Mouse (Mus musculus): Measurements from ENCODE around the gene H6pd. TPM values are rescaled to one million over a fixed set of nuclear protein-coding genes. Genes with fewer than 3 reads are reported as not detected.
A peak's percentile ranks its signal among the peaks of the same experiment; 100 is the strongest.

The H6pd gene
- polyA plus RNA-seq, 1 experiment, result 13.7 TPM

DNA sequence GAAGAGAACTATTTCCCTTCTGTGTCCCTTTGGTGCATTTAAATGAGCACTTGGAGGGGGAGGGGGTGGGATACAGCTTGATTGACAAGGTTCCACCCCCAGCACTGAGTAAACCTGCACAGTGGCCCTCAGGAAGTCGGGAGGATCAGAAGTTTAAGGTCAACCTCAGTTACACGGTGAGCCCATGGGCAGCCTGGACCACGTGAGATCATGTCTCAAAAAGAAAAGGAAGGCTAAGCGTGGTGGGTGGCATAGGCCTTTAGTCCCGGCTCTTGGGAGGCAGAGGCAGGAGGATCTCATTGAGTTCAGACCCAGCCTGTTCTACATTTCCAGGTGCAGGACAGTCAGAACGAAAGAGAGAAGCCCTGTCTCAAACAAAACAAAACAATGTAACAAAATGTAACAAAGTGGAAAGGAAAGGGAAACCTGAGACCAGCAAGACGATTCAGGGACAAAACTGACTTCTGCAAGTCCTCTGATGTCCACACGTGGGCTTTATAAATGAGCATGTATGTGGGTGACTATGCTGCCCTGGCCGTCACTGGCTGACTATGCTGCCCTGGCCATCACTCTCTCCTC is 31.3 kb upstream of the H6pd start:
- no peak overlapping the region for H3K9ac ChIP-seq (ENCODE audit: low read depth, poor library complexity, severe bottlenecking)
- peak overlapping the region; percentile 40 for H3K27ac ChIP-seq (ENCODE audit: insufficient read depth, low read length)
- no peaks in the 10 kb centered on the region for H3K9me3 ChIP-seq (replicated peaks; ENCODE audit: control insufficient read depth, insufficient read depth, low read length, poor library complexity, severe bottlenecking)
- H3K4me1 ChIP-seq (ENCODE audit: control insufficient read depth, insufficient read depth, low read length), result no peaks in the 10 kb centered on the region
- H3K36me3 ChIP-seq (ENCODE audit: control insufficient read depth, insufficient read depth, low read length, poor library complexity, severe bottlenecking), result no peaks in the 10 kb centered on the region
- TF ChIP-seq POLR2A (IDR thresholded peaks at IDR 0.05; ENCODE audit: insufficient read depth, low read length), result no peak
- TF ChIP-seq EP300 (IDR thresholded peaks at IDR 0.05; ENCODE audit: insufficient read depth, low read depth, low read length), result no peak
- TF ChIP-seq CTCF (IDR thresholded peaks at IDR 0.05; ENCODE audit: low read depth, low read length), result no peak
- no peaks in the 10 kb centered on the region for H3K27me3 ChIP-seq (ENCODE audit: control insufficient read depth, insufficient read depth, low read length, poor library complexity, severe bottlenecking)
- H3K4me3 ChIP-seq (ENCODE audit: low read depth, low read length), result no peak overlapping the region

DNA sequence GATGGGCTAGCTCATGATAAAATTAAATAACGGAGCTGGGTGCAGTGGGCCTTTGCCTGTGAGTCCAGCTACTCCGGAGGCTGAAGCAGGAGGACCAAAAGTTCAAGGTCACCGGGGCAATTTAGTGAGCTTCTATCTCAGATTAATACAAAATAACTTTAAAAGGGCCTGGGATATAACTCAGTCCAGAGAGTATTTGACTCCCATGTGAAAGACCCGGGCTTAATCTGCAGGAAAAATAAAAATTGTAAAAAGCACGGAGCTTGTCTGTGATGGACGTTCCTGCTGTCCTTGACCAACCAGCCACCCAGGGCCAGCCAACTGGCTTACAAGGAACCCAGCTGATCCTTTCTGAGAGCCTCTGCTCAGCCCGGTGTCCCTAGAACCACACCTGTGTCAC is 29.7 kb upstream of the H6pd start:
- Histone ChIP-seq H3K27me3 (ENCODE audit: control insufficient read depth, insufficient read depth, low read length, poor library complexity, severe bottlenecking) (no peaks in the 10 kb centered on the region), H3K9ac (ENCODE audit: low read depth, poor library complexity, severe bottlenecking) (no peak overlapping the region), H3K9me3 (replicated peaks; ENCODE audit: control insufficient read depth, insufficient read depth, low read length, poor library complexity, severe bottlenecking) (no peaks in the 10 kb centered on the region), H3K27ac (ENCODE audit: insufficient read depth, low read length) (no peak overlapping the region), H3K4me1 (ENCODE audit: control insufficient read depth, insufficient read depth, low read length) (no peaks in the 10 kb centered on the region), H3K36me3 (ENCODE audit: control insufficient read depth, insufficient read depth, low read length, poor library complexity, severe bottlenecking) (no peaks in the 10 kb centered on the region), H3K4me3 (ENCODE audit: low read depth, low read length) (no peak overlapping the region)
- TF ChIP-seq POLR2A (IDR thresholded peaks at IDR 0.05; ENCODE audit: insufficient read depth, low read length) (no peak), CTCF (IDR thresholded peaks at IDR 0.05; ENCODE audit: low read depth, low read length) (no peak), EP300 (IDR thresholded peaks at IDR 0.05; ENCODE audit: insufficient read depth, low read depth, low read length) (no peak)

GRCm38 (mm10) chr4:150036094-150036493 is 27.3 kb upstream of the H6pd start:
- no peaks in the 10 kb centered on the region for H3K27me3 ChIP-seq (ENCODE audit: control insufficient read depth, insufficient read depth, low read length, poor library complexity, severe bottlenecking)

GRCm38 (mm10) chr4:150035280-150035679 is 26.5 kb upstream of the H6pd start:
- Histone ChIP-seq H3K9me3 (replicated peaks; ENCODE audit: control insufficient read depth, insufficient read depth, low read length, poor library complexity, severe bottlenecking) (no peaks in the 10 kb centered on the region), H3K27me3 (ENCODE audit: control insufficient read depth, insufficient read depth, low read length, poor library complexity, severe bottlenecking) (no peaks in the 10 kb centered on the region), H3K9ac (ENCODE audit: low read depth, poor library complexity, severe bottlenecking) (no peak overlapping the region), H3K27ac (ENCODE audit: insufficient read depth, low read length) (no peak overlapping the region), H3K4me1 (ENCODE audit: control insufficient read depth, insufficient read depth, low read length) (no peaks in the 10 kb centered on the region), H3K36me3 (ENCODE audit: control insufficient read depth, insufficient read depth, low read length, poor library complexity, severe bottlenecking) (no peaks in the 10 kb centered on the region), H3K4me3 (ENCODE audit: low read depth, low read length) (no peak overlapping the region)
- TF ChIP-seq EP300 (IDR thresholded peaks at IDR 0.05; ENCODE audit: insufficient read depth, low read depth, low read length) (no peak), CTCF (IDR thresholded peaks at IDR 0.05; ENCODE audit: low read depth, low read length) (peak; percentile 80), POLR2A (IDR thresholded peaks at IDR 0.05; ENCODE audit: insufficient read depth, low read length) (no peak)

More at GRCm38 (mm10) chr4:150036094-150036493, 27.3 kb upstream of the H6pd start:
- H3K9me3 ChIP-seq (replicated peaks; ENCODE audit: control insufficient read depth, insufficient read depth, low read length, poor library complexity, severe bottlenecking), result no peaks in the 10 kb centered on the region
- no peak overlapping the region for H3K27ac ChIP-seq (ENCODE audit: insufficient read depth, low read length)
- H3K36me3 ChIP-seq (ENCODE audit: control insufficient read depth, insufficient read depth, low read length, poor library complexity, severe bottlenecking), result no peaks in the 10 kb centered on the region
- TF ChIP-seq EP300 (IDR thresholded peaks at IDR 0.05; ENCODE audit: insufficient read depth, low read depth, low read length) (no peak), CTCF (IDR thresholded peaks at IDR 0.05; ENCODE audit: low read depth, low read length) (no peak), POLR2A (IDR thresholded peaks at IDR 0.05; ENCODE audit: insufficient read depth, low read length) (no peak)
- H3K9ac ChIP-seq (ENCODE audit: low read depth, poor library complexity, severe bottlenecking), result no peak overlapping the region
- no peaks in the 10 kb centered on the region for H3K4me1 ChIP-seq (ENCODE audit: control insufficient read depth, insufficient read depth, low read length)
- no peak overlapping the region for H3K4me3 ChIP-seq (ENCODE audit: low read depth, low read length)

DNA sequence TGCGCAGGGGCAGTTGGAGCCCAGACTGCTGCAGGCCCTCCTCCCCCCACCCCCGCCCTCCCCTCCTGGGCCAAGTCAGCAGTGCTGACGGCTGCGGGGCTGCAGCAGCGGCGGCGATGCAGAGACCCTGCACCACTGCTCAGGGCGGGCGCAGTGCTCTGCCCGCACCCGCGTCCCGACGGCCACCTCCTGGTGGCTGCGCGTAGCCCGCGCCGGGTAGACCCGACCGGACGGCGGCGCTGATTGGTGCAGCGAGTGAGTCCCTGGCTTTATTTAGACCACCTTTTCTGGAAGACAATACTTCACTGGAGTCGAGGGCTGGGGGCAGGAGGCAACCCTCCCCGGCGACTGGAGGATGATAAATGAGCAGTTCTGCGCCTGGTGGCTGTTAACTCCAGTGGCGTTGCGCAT is 24.4 kb upstream of the H6pd start:
- H3K4me3 ChIP-seq (ENCODE audit: low read depth, low read length), result peak overlapping the region; percentile 41
- TF ChIP-seq POLR2A (IDR thresholded peaks at IDR 0.05; ENCODE audit: insufficient read depth, low read length), result no peak
- 0 out of 2 replicates have a peak, but pooled peaks have one; percentile 2 for TF ChIP-seq EP300 (IDR thresholded peaks at IDR 0.05; ENCODE audit: insufficient read depth, low read depth, low read length)
- TF ChIP-seq CTCF (IDR thresholded peaks at IDR 0.05; ENCODE audit: low read depth, low read length), result no peak
- H3K36me3 ChIP-seq (ENCODE audit: control insufficient read depth, insufficient read depth, low read length, poor library complexity, severe bottlenecking), result no peaks in the 10 kb centered on the region
- no peaks in the 10 kb centered on the region for H3K9me3 ChIP-seq (replicated peaks; ENCODE audit: control insufficient read depth, insufficient read depth, low read length, poor library complexity, severe bottlenecking)
- H3K27me3 ChIP-seq (ENCODE audit: control insufficient read depth, insufficient read depth, low read length, poor library complexity, severe bottlenecking), result no peaks in the 10 kb centered on the region
- H3K4me1 ChIP-seq (ENCODE audit: control insufficient read depth, insufficient read depth, low read length), result no peaks in the 10 kb centered on the region
- no peak overlapping the region for H3K27ac ChIP-seq (ENCODE audit: insufficient read depth, low read length)
- 0 out of 2 replicates have a peak overlapping the region, but pooled peaks have one; percentile 28 for H3K9ac ChIP-seq (ENCODE audit: low read depth, poor library complexity, severe bottlenecking)

GRCm38 (mm10) chr4:150031234-150031890 is 22.5 kb upstream of the H6pd start:
- TF ChIP-seq POLR2A (IDR thresholded peaks at IDR 0.05; ENCODE audit: insufficient read depth, low read length) (no peak), CTCF (IDR thresholded peaks at IDR 0.05; ENCODE audit: low read depth, low read length) (no peak), EP300 (IDR thresholded peaks at IDR 0.05; ENCODE audit: insufficient read depth, low read depth, low read length) (no peak)
- Histone ChIP-seq H3K36me3 (ENCODE audit: control insufficient read depth, insufficient read depth, low read length, poor library complexity, severe bottlenecking) (no peaks in the 10 kb centered on the region), H3K4me1 (ENCODE audit: control insufficient read depth, insufficient read depth, low read length) (no peaks in the 10 kb centered on the region), H3K9ac (ENCODE audit: low read depth, poor library complexity, severe bottlenecking) (no peak overlapping the region), H3K4me3 (ENCODE audit: low read depth, low read length) (no peak overlapping the region), H3K9me3 (replicated peaks; ENCODE audit: control insufficient read depth, insufficient read depth, low read length, poor library complexity, severe bottlenecking) (no peaks in the 10 kb centered on the region), H3K27me3 (ENCODE audit: control insufficient read depth, insufficient read depth, low read length, poor library complexity, severe bottlenecking) (no peaks in the 10 kb centered on the region), H3K27ac (ENCODE audit: insufficient read depth, low read length) (no peak overlapping the region)

Measured in ES-Bruce4 (cell line).